Comparison of ENCODE assay signal across 17 mouse cellular contexts in genomic region chr1:180252656-180253190, GRCm38 (mm10).
"Had no signal": no experiment of that assay in that cellular context is flagged by ENCODE, and none has a peak within 500 bp of the region (broad histone marks: within the 10 kb centered on the region; RNA-seq: fewer than 3 reads in every experiment).

No protein-coding gene starts in this region.

- ATAC-seq: intestine, embryonic 16.5 days; lung, postnatal 0 days; midbrain, embryonic 15.5 days had no signal

- H3K4me3 ChIP-seq: layer of hippocampus, adult 2 months; left cerebral cortex, adult 2 months; midbrain, embryonic 12.5 days; midbrain, embryonic 15.5 days; neural tube, embryonic 13.5 days; stomach, embryonic 15.5 days had no signal

- H3K9ac ChIP-seq: lung, embryonic 14.5 days; midbrain, embryonic 12.5 days; midbrain, embryonic 15.5 days; neural tube, embryonic 13.5 days; stomach, embryonic 15.5 days had no signal

- H3K36me3 ChIP-seq: midbrain, embryonic 12.5 days; midbrain, embryonic 15.5 days; neural tube, embryonic 13.5 days; stomach, embryonic 15.5 days had no signal

- H3K4me2 ChIP-seq: lung, embryonic 14.5 days; midbrain, embryonic 12.5 days; midbrain, embryonic 15.5 days; neural tube, embryonic 13.5 days; stomach, embryonic 15.5 days had no signal

- DNase-seq: kidney, adult 18-20 months; kidney, adult 9 months; kidney, postnatal 14 days; layer of hippocampus, adult 9-11 months; layer of hippocampus, postnatal 36 days; lung, embryonic 14.5 days; retina, postnatal 1 day; thymus, postnatal 25 days had no signal

- H3K27me3 ChIP-seq: stomach, embryonic 15.5 days had no signal

- H3K27ac ChIP-seq: layer of hippocampus, adult 2 months; left cerebral cortex, adult 2 months; macrophage; midbrain, embryonic 12.5 days; midbrain, embryonic 15.5 days; neural tube, embryonic 13.5 days; stomach, embryonic 15.5 days had no signal

- H3K9me3 ChIP-seq: midbrain, embryonic 12.5 days; midbrain, embryonic 15.5 days; neural tube, embryonic 13.5 days; stomach, embryonic 15.5 days had no signal
